Mouse (Mus musculus): ENCODE measurements around the gene Akap2. TPM values are rescaled to one million over a fixed set of nuclear protein-coding genes. Genes with fewer than 3 reads are reported as not detected.

Akap2 gene
- polyA plus RNA-seq, 1 experiment from 2014 or later = 29.9 TPM

- H3K4me3 ChIP-seq = no peak overlapping the region
- H3K9me3 ChIP-seq (replicated peaks) = no peaks in the 10 kb centered on the region
- H3K4me2 ChIP-seq (replicated peaks) = no peak overlapping the region
- peaks cover 10% of the 10 kb centered on the region for H3K36me3 ChIP-seq
- peaks cover 38% of the 10 kb centered on the region for H3K4me1 ChIP-seq
- 81% methylated on average over 6 of the region's 6 CpGs for WGBS
- H3K9ac ChIP-seq = no peak overlapping the region
- no peaks in the 10 kb centered on the region for H3K27me3 ChIP-seq
- ATAC-seq (ENCODE audit: low FRiP score) = no peak
- no peak overlapping the region for H3K27ac ChIP-seq
Observed at GRCm38 (mm10) chr4:57849465-57849864, 132.0 kb downstream of the Akap2 start.

DNA sequence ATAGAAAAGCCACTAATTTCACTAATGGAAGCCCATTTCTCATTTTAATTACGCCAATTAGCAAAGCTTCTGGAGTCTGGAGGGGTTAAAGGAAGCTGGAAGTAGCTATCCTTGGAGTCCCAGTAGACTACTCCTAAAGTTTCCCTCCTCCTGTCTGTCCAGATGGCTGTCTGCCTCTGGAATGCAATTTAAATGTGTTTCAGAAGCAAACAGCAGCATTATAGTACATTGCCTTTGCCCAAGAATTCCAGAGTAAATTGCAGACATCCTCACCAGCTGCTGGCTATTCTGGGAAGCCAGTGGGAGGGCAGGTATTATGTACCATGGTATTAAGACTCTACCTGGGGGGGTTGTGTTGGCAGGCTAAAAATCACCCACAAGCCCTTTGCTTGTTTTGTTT is 134.3 kb downstream of the Akap2 start:
- H3K4me3 ChIP-seq = no peak overlapping the region
- no peak overlapping the region for H3K9ac ChIP-seq
- H3K9me3 ChIP-seq (replicated peaks) = no peaks in the 10 kb centered on the region
- H3K27ac ChIP-seq = no peak overlapping the region
- no peak overlapping the region for H3K4me2 ChIP-seq (replicated peaks)
- H3K27me3 ChIP-seq = no peaks in the 10 kb centered on the region
- peaks cover 33% of the 10 kb centered on the region for H3K36me3 ChIP-seq
- peaks cover 16% of the 10 kb centered on the region for H3K4me1 ChIP-seq
- no peak for ATAC-seq (ENCODE audit: low FRiP score)
- WGBS = 88% methylated on average over 1 of the region's 1 CpGs

DNA sequence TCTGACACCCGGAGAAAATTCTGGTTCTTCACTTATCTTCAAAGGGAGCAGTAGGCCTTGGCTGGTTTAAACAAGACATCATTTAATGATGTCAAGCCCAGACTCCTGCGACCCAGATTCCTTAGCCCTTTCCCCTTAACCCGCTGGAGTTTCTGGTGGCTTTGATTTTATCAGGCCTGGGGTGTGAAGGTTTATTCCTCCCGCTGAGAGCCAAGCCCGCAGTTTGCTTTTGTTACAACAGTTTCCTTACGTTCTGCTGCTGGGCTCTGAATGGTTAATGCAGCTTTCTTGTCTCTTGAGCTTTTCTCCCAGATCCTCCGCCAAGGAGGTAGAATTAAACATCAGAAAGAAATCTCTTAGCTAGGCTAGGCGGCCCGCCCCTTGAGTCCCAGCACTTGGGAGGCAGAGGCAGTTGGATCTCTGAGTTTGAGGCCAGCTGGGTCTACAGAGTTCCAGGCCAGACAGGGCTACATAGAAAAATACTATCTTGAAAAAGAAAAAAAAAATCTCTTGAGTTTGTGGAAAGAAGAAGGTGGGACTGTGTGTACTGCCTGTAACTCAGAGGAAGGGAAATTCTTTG is 135.1 kb downstream of the Akap2 start:
- H3K27me3 ChIP-seq = no peaks in the 10 kb centered on the region
- H3K4me2 ChIP-seq (replicated peaks) = no peak overlapping the region
- peaks cover 8% of the 10 kb centered on the region for H3K4me1 ChIP-seq
- no peak for ATAC-seq (ENCODE audit: low FRiP score)
- no peaks in the 10 kb centered on the region for H3K9me3 ChIP-seq (replicated peaks)
- no peak overlapping the region for H3K9ac ChIP-seq
- no peak overlapping the region for H3K4me3 ChIP-seq
- H3K36me3 ChIP-seq = peaks cover 41% of the 10 kb centered on the region
- no peak overlapping the region for H3K27ac ChIP-seq
- 40% methylated on average over 9 of the region's 9 CpGs for WGBS

GRCm38 (mm10) chr4:57854181-57854580 is 136.7 kb downstream of the Akap2 start:
- no peaks in the 10 kb centered on the region for H3K9me3 ChIP-seq (replicated peaks)
- peaks cover 6% of the 10 kb centered on the region for H3K4me1 ChIP-seq
- no peak overlapping the region for H3K9ac ChIP-seq
- WGBS = 90% methylated on average over 6 of the region's 6 CpGs
- no peak overlapping the region for H3K4me2 ChIP-seq (replicated peaks)
- H3K27ac ChIP-seq = no peak overlapping the region
- no peaks in the 10 kb centered on the region for H3K27me3 ChIP-seq
- peaks cover 46% of the 10 kb centered on the region for H3K36me3 ChIP-seq
- H3K4me3 ChIP-seq = no peak overlapping the region
- no peak for ATAC-seq (ENCODE audit: low FRiP score)

DNA sequence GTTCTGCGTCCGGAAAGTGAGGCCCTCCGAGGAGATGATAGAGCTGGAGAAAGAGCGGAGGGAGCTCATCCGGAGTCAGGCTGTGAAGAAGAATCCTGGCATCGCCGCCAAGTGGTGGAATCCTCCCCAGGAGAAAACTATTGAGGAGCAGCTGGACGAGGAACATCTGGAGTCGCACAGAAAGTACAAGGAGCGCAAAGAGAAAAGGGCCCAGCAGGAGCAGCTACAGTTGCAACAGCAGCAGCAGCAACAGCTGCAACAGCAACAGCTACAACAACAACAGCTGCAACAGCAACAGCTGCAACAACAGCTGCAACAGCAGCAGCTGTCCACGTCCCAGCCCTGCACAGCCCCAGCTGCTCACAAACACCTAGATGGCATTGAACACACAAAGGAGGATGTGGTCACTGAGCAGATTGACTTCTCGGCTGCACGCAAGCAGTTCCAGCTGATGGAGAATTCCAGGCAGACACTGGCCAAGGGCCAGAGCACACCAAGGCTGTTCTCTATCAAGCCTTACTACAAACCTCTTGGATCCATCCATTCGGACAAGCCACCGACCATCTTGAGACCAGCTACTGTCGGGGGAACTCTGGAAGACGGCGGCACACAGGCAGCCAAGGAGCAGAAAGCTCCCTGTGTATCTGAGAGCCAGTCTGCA is 138.0 kb downstream of the Akap2 start:
- H3K36me3 ChIP-seq = peaks cover 42% of the 10 kb centered on the region
- H3K9ac ChIP-seq = no peak overlapping the region
- WGBS = 91% methylated on average over 18 of the region's 18 CpGs
- H3K4me2 ChIP-seq (replicated peaks) = no peak overlapping the region
- H3K27ac ChIP-seq = no peak overlapping the region
- H3K4me1 ChIP-seq = peaks cover 6% of the 10 kb centered on the region
- no peak overlapping the region for H3K4me3 ChIP-seq
- H3K27me3 ChIP-seq = no peaks in the 10 kb centered on the region
- no peaks in the 10 kb centered on the region for H3K9me3 ChIP-seq (replicated peaks)
- no peak for ATAC-seq (ENCODE audit: low FRiP score)

- H3K27me3 ChIP-seq = no peaks in the 10 kb centered on the region
- ATAC-seq (ENCODE audit: low FRiP score) = no peak
- H3K4me2 ChIP-seq (replicated peaks) = no peak overlapping the region
- H3K4me1 ChIP-seq = 0 out of 2 replicates have a peak, but pooled peaks cover 2% of the 10 kb centered on the region
- H3K9me3 ChIP-seq (replicated peaks) = no peaks in the 10 kb centered on the region
- 99% methylated on average over 10 of the region's 10 CpGs for WGBS
- H3K27ac ChIP-seq = no peak overlapping the region
- no peak overlapping the region; the same call in 1 of the 2 replicates for H3K9ac ChIP-seq
- H3K36me3 ChIP-seq = peaks cover 41% of the 10 kb centered on the region
- no peak overlapping the region for H3K4me3 ChIP-seq
Observed at GRCm38 (mm10) chr4:57856673-57857072, 139.2 kb downstream of the Akap2 start.

DNA sequence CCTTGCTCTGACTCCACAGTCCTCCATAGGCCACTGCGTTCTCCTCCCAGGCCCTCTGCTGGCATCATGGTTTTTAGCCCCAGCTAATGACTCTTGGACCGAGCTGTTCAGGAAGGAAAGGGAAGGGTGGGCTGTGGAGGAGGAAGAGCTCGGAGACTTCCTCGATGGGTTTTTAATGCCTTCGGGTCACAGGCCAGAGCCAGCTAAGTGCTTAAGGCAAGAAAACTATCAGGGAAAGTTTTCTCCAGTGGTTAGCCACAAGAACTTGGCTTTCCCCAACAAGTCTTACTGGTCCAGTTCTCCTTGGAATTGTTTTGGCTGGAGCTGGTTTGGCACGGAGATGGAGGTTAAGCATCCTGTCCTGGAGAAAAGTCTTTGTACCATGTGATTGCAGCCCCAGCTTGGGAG is 142.8 kb downstream of the Akap2 start:
- H3K9me3 ChIP-seq (replicated peaks) = no peaks in the 10 kb centered on the region
- 87% methylated on average over 6 of the region's 6 CpGs for WGBS
- no peak overlapping the region for H3K4me3 ChIP-seq
- ATAC-seq (ENCODE audit: low FRiP score) = no peak
- 0 out of 2 replicates have a peak, but pooled peaks cover 2% of the 10 kb centered on the region for H3K4me1 ChIP-seq
- no peak overlapping the region for H3K27ac ChIP-seq
- H3K36me3 ChIP-seq = peaks cover 32% of the 10 kb centered on the region
- no peak overlapping the region for H3K9ac ChIP-seq
- H3K27me3 ChIP-seq = no peaks in the 10 kb centered on the region
- no peak overlapping the region for H3K4me2 ChIP-seq (replicated peaks)

GRCm38 (mm10) chr4:57861166-57861565 is 143.7 kb downstream of the Akap2 start:
- no peak overlapping the region for H3K4me3 ChIP-seq
- H3K4me1 ChIP-seq = 0 out of 2 replicates have a peak, but pooled peaks cover 2% of the 10 kb centered on the region
- ATAC-seq (ENCODE audit: low FRiP score) = no peak
- no peaks in the 10 kb centered on the region for H3K9me3 ChIP-seq (replicated peaks)
- no peak overlapping the region for H3K9ac ChIP-seq
- 80% methylated on average over 6 of the region's 6 CpGs for WGBS
- H3K27ac ChIP-seq = no peak overlapping the region
- no peaks in the 10 kb centered on the region for H3K27me3 ChIP-seq
- peaks cover 22% of the 10 kb centered on the region for H3K36me3 ChIP-seq
- no peak overlapping the region for H3K4me2 ChIP-seq (replicated peaks)

DNA sequence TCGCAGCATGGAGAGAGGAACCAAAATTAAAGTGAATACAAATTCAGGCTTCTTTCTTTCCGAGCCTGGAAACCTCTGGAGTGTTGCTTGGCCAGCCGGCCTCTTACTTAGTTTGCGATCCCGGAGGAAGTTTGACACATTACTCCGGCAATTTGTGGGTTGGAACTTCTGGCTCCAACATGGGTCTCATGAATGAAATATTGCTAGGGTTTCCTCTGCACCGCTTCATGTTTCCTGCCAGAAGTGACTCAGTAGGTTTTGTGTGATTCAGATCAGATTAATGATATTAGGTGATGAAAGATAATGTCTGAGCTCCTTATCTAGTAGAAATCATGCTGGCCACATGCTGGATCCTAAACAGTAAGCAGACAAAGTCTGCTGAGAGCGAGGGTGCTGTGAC is 144.4 kb downstream of the Akap2 start:
- no peak overlapping the region for H3K27ac ChIP-seq
- no peaks in the 10 kb centered on the region for H3K9me3 ChIP-seq (replicated peaks)
- H3K27me3 ChIP-seq = no peaks in the 10 kb centered on the region
- peaks cover 15% of the 10 kb centered on the region for H3K36me3 ChIP-seq
- no peak for ATAC-seq (ENCODE audit: low FRiP score)
- peaks cover 7% of the 10 kb centered on the region for H3K4me1 ChIP-seq
- no peak overlapping the region for H3K9ac ChIP-seq
- H3K4me2 ChIP-seq (replicated peaks) = no peak overlapping the region
- WGBS = 82% methylated on average over 8 of the region's 8 CpGs
- no peak overlapping the region for H3K4me3 ChIP-seq

- Histone ChIP-seq H3K4me1 (peaks cover 11% of the 10 kb centered on the region), H3K4me2 (replicated peaks) (no peak overlapping the region), H3K9ac (no peak overlapping the region), H3K4me3 (no peak overlapping the region), H3K27ac (no peak overlapping the region), H3K27me3 (no peaks in the 10 kb centered on the region), H3K36me3 (peaks cover 9% of the 10 kb centered on the region), H3K9me3 (replicated peaks) (no peaks in the 10 kb centered on the region)
- no peak for ATAC-seq (ENCODE audit: low FRiP score)
- 83% methylated on average over 9 of the region's 9 CpGs for WGBS
Observed at GRCm38 (mm10) chr4:57862269-57862986, 145.0 kb downstream of the Akap2 start.

GRCm38 (mm10) chr4:57866088-57866487 is 148.6 kb downstream of the Akap2 start:
- no peak overlapping the region for H3K9ac ChIP-seq
- H3K4me2 ChIP-seq (replicated peaks) = no peak overlapping the region
- no peak for ATAC-seq (ENCODE audit: low FRiP score)
- H3K9me3 ChIP-seq (replicated peaks) = no peaks in the 10 kb centered on the region
- 31% methylated on average over 2 of the region's 2 CpGs for WGBS
- H3K4me1 ChIP-seq = peaks cover 12% of the 10 kb centered on the region
- no peaks in the 10 kb centered on the region for H3K27me3 ChIP-seq
- no peak overlapping the region for H3K27ac ChIP-seq
- H3K36me3 ChIP-seq = no peaks in the 10 kb centered on the region
- no peak overlapping the region for H3K4me3 ChIP-seq

DNA sequence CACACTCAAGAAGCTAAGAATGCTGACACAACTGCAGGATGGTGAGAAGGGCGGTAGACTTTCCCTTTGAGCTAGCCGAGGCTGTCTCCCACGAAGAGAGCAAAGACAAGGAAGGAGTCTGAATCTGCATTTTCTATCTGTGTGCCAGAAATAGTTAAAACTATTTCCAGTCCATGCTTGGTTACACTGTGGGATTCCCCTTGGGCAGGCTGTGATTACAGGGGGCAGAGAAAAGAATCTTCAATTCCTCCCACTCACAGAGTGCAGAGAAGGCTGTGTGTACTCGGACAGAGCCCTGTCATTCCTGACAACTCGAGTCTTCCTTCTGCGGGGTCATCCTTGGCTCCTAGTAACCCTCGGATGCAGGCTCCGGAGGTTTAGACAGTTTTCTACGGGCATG is 149.5 kb downstream of the Akap2 start:
- Histone ChIP-seq H3K4me3 (no peak overlapping the region), H3K9ac (no peak overlapping the region), H3K36me3 (no peaks in the 10 kb centered on the region), H3K27ac (no peak overlapping the region), H3K9me3 (replicated peaks) (no peaks in the 10 kb centered on the region), H3K4me1 (peaks cover 12% of the 10 kb centered on the region), H3K4me2 (replicated peaks) (no peak overlapping the region), H3K27me3 (no peaks in the 10 kb centered on the region)
- ATAC-seq (ENCODE audit: low FRiP score) = no peak
- 62% methylated on average over 9 of the region's 9 CpGs for WGBS

Measured in hindbrain, embryonic 12.5 days (tissue).